Mouse (Mus musculus) lung, postnatal 0 days (tissue): ENCODE measurements around the gene Cd6. TPM values are rescaled to one million over a fixed set of nuclear protein-coding genes. Genes with fewer than 3 reads are reported as not detected.

ENCODE experiments used
- ATAC-seq: fragments of 200-750 bp; cut with Nextera tagmentation; 2 replicates; pipeline ENCODE4 v1.8.0; 2017; ENCODE audit warnings: moderate library complexity
- DNase-seq: peaks from one replicate; pipeline ENCODE4 v3.0.0-alpha.2; 2016; ENCODE audit warnings: low spot score
- H3K27ac ChIP-seq: fragments of 300-500 bp; sonication (generic); 2 replicates; pipeline ENCODE4 v1.5.1; 2014; ENCODE audit warnings: antibody characterized with exemption, mild to moderate bottlenecking, low read length, mixed read lengths
- H3K27me3 ChIP-seq: fragments of 300-500 bp; sonication (generic); replicated peaks from 2 replicates; pipeline ENCODE4 v1.6.1; 2014; ENCODE audit warnings: low read length, mixed read lengths; ENCODE audit not compliant: insufficient read depth
- H3K36me3 ChIP-seq: fragments of 300-500 bp; sonication (generic); 2 replicates; pipeline ENCODE4 v1.6.1; 2014; ENCODE audit warnings: low read length, mixed read lengths; ENCODE audit not compliant: insufficient read depth
- H3K4me1 ChIP-seq: fragments of 300-500 bp; sonication (generic); 2 replicates; pipeline ENCODE4 v1.6.1; 2014; ENCODE audit warnings: antibody characterized with exemption, low read depth, low read length, mixed read lengths; ENCODE audit not compliant: insufficient read depth
- H3K4me2 ChIP-seq: fragments of 300-500 bp; sonication (generic); replicated peaks from 2 replicates; pipeline ENCODE4 v1.6.1; 2014; ENCODE audit warnings: low read depth, mild to moderate bottlenecking, low read length, moderate library complexity, mixed read lengths
- H3K4me3 ChIP-seq: fragments of 300-500 bp; sonication (generic); 2 replicates; pipeline ENCODE4 v1.5.1; 2014; ENCODE audit warnings: low read depth, low read length
- H3K9ac ChIP-seq: fragments of 300-500 bp; sonication (generic); replicated peaks from 2 replicates; pipeline ENCODE4 v1.6.1; 2014; ENCODE audit warnings: low read depth, mild to moderate bottlenecking
- H3K9me3 ChIP-seq: fragments of 300-500 bp; sonication (generic); 2 replicates; pipeline ENCODE4 v1.6.1; 2016; ENCODE audit warnings: low read length, mixed read lengths
- CTCF ChIP-seq: IDR thresholded peaks from 2 replicates; pipeline ENCODE4 v1.5.1; 2016; ENCODE audit warnings: antibody characterized with exemption, mild to moderate bottlenecking
- EP300 ChIP-seq: IDR thresholded peaks from 2 replicates; pipeline ENCODE4 v1.6.1; 2016; ENCODE audit warnings: antibody characterized with exemption, mild to moderate bottlenecking, control low read depth
- WGBS: fragments of 180-500 bp; shearing (Covaris S2); extraction: QIAGEN DNeasy Blood & Tissue Kit; methylation state at CpG from one replicate; pipeline ENCODE4 v1.1.7; 2014; 5-methylcytosine and 5-hydroxymethylcytosine counted together
- polyA plus RNA-seq: library from polyadenylated mRNA; unstranded; fragments of >200 nt; fragmentation: Nextera tagmentation; extraction: Ambion mirVana; gene quantifications from 2 replicates; pipeline ENCODE4 v1.2.1, GENCODE M21; 2015

The Cd6 gene
- polyA plus RNA-seq, result not detected in 2 replicates

- DNase-seq (no peak), ATAC-seq (no peak)
- no peak within 1 kb of the TSS for H3K9ac ChIP-seq
- no peak within 1 kb of the TSS for H3K4me2 ChIP-seq
- no peaks in the 10 kb centered on the region for H3K27me3 ChIP-seq
- WGBS, result 78% methylated on average over 16 of the region's 16 CpGs
- no peaks in the 10 kb centered on the region for H3K9me3 ChIP-seq
- no peak for TF ChIP-seq EP300
- no peak for TF ChIP-seq CTCF
- H3K36me3 ChIP-seq, result no peaks in the 10 kb centered on the region
- no peak within 1 kb of the TSS for H3K27ac ChIP-seq
- H3K4me1 ChIP-seq, result no peaks in the 10 kb centered on the region
- H3K4me3 ChIP-seq, result no peak within 1 kb of the TSS
Measured at GRCm38 (mm10) chr19:10829436-10830175, at the start of gene Cd6. TSS of gene Cd6 (minus strand) at chr19:10830058.

DNA sequence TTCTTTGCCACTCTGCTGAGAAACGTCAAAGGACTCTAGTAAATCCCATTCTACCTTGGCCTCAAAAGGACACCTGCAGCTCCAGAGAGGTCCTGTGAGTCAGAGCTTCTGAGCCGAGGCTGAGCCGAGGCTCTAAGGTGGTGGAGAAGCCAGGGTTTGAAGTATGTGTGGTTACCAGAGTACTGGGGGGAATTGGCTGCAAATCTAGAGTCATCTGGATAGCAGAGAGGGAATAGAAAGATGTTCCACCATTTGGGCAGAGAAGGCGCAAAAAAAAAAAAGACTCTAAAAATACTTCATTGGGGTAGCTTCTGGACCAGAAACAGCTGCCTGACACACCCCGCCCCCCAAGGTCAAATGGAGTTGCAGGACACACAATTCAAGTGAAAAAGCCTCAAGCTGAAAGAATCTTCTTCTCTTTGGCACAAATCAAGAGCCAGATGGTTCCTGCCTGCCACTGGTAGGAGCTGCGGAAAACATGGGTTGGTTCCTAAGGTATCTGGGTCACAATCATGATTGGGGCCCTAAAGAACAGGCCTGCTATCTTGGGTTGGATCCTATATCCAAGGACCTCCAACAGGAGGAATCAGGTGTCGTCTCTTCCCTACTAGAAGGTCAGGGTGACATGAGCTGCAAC lies 48.5 kb upstream of the Cd6 start:
- Histone ChIP-seq H3K27ac (no peak overlapping the region), H3K4me2 (no peak overlapping the region), H3K36me3 (peaks cover 9% of the 10 kb centered on the region), H3K4me1 (peaks cover 16% of the 10 kb centered on the region), H3K9me3 (no peaks in the 10 kb centered on the region), H3K27me3 (no peaks in the 10 kb centered on the region), H3K4me3 (no peak overlapping the region), H3K9ac (no peak overlapping the region)
- ATAC-seq (no peak), DNase-seq (peak; percentile 30)
- TF ChIP-seq CTCF (no peak), EP300 (no peak)
- WGBS, result 77% methylated on average over 7 of the region's 7 CpGs

GRCm38 (mm10) chr19:10871328-10871961 lies 41.6 kb upstream of the Cd6 start:
- Histone ChIP-seq H3K9ac (no peak overlapping the region), H3K4me2 (no peak overlapping the region), H3K36me3 (peaks cover 28% of the 10 kb centered on the region), H3K4me1 (peaks cover 4% of the 10 kb centered on the region; the same call in 1 of the 2 replicates), H3K9me3 (no peaks in the 10 kb centered on the region), H3K27ac (no peak overlapping the region), H3K4me3 (no peak overlapping the region), H3K27me3 (no peaks in the 10 kb centered on the region)
- TF ChIP-seq CTCF, result no peak
- no peak for TF ChIP-seq EP300
- DNase-seq (no peak), ATAC-seq (no peak)
- 78% methylated on average over 14 of the region's 14 CpGs for WGBS

GRCm38 (mm10) chr19:10870676-10871075 lies 40.8 kb upstream of the Cd6 start:
- no peak overlapping the region for H3K4me2 ChIP-seq
- TF ChIP-seq CTCF (no peak), EP300 (no peak)
- H3K27me3 ChIP-seq, result no peaks in the 10 kb centered on the region
- peaks cover 28% of the 10 kb centered on the region for H3K36me3 ChIP-seq
- H3K27ac ChIP-seq, result no peak overlapping the region
- H3K4me3 ChIP-seq, result no peak overlapping the region
- DNase-seq, result no peak
- 80% methylated on average over 3 of the region's 3 CpGs for WGBS
- no peak for ATAC-seq
- no peak overlapping the region for H3K9ac ChIP-seq
- H3K9me3 ChIP-seq, result no peaks in the 10 kb centered on the region
- H3K4me1 ChIP-seq, result peaks cover 4% of the 10 kb centered on the region; the same call in 1 of the 2 replicates

DNA sequence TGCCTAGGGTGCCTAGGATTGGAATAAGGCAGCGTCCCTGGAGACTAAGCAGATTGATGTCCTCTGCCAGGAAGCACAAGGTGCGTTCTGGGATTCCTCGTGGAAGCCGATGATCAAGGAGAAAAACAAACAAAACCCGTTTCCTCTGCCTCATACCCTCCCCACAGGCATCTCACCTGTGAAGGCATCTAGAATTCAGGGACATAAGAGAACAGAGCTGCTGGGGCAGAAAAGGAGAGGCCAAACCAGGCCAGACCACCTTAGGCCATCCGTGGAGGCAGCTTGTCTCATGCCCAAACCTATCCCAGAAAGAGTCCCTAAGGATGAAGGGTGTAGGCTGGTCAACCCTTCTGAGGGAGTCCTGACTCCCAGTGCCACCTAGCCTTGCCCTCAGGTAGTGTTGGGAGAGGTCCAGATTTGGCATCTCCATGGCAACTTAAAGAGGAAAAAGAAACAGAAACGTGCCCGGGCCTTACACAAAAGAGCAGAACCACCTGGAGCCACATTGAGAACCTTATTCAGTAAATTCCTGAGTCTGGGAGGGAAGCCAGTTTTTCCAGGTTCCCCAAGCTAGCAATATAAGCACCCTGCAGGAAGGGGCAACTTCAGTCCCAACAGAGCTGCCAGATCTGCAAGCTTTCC lies 40.1 kb upstream of the Cd6 start, which contains the start of gene Tmem132a:
Tmem132a (minus strand) TSS at position 55 of the 642 bp plus-strand sequence.
- H3K36me3 ChIP-seq, result peaks cover 28% of the 10 kb centered on the region
- WGBS, result 5% methylated on average over 8 of the region's 8 CpGs
- peak; percentile 71 for ATAC-seq

More for the DNA sequence above, 40.1 kb upstream of the Cd6 start, which contains the start of gene Tmem132a:
- Histone ChIP-seq H3K4me2 (peak within 1 kb of the TSS; percentile 82), H3K9me3 (no peaks in the 10 kb centered on the region), H3K9ac (peak within 1 kb of the TSS; percentile 29), H3K27ac (no peak within 1 kb of the TSS), H3K27me3 (no peaks in the 10 kb centered on the region), H3K4me3 (peak within 1 kb of the TSS; percentile 50), H3K4me1 (peaks cover 4% of the 10 kb centered on the region; the same call in 1 of the 2 replicates)
- DNase-seq, result peak; percentile 67
- peak; percentile 21; the same call in 1 of the 2 replicates for TF ChIP-seq CTCF
- TF ChIP-seq EP300, result no peak
